Mouse (Mus musculus) adrenal gland (tissue): ENCODE measurements around the gene Lrrc75b.
"Not testable (repeated sequence)": the region's sequence is repeated elsewhere in the genome, so short reads cannot be mapped to it uniquely, and the experiment has no call there.

Source experiments
- intact Hi-C: fragments of 180-260 bp; cut with DNase I; formaldehyde crosslinking; loops from one replicate; pipeline ENCODE4 v1.15.1; 2025

The Lrrc75b gene

DNA sequence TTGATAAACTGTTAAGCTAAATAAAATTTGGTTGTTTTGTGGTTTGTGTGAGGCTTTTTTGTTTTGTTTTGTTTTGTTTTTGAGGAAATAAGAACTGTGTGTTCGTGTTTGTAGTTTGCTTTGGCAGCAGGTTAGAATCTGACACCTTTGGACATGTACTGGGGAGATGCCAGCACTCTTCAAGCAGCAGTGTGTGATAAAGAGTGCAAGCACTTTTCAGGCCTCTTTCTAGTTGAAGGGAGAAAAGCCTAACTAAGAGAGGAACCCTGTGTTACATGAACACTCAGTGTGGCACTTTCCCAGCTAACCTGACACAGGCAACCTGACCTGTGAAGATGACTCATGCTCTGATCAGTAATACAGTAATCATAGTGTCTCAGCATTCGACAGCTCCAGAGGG lies 24.7 kb downstream of the Lrrc75b start:
- intact Hi-C loops = no loop called here

- intact Hi-C loops = no loop called here
These were observed 25.2 kb downstream of the Lrrc75b start for GRCm38 (mm10) chr10:75534934-75535333.

GRCm38 (mm10) chr10:75534216-75534615 lies 25.9 kb downstream of the Lrrc75b start:
- intact Hi-C loops = no loop called here

DNA sequence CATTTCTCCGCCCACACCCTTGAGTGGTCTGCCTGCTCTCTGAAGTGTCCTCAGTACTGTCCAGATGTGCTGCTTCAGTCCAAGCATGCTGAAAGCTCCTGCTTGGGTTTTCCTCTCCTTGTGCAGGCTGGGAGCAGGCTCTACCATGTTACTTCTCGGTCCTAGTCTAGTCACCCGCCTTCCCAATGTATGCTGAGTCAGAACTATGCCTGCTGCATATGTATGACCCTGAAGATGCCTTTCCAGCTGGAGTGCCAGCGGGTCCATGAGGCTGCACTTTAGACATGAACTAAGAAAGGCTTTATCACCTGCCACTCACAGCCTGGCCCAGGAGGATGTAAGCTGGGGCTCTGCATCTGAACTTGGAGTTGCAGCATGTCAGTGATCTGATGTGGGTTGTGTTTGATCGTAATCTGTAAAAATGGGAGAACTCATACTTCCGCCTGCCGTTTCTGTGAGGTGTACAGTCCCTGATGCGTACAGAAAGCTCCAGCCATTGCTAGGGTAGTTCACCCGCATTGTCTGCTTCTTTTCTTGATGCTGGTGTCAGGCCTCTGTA lies 28.5 kb downstream of the Lrrc75b start:
- intact Hi-C loops = no loop called here

- intact Hi-C loops = no loop called here
These were observed 29.8 kb downstream of the Lrrc75b start for GRCm38 (mm10) chr10:75530322-75530721.

- intact Hi-C loops = not testable (repeated sequence)
These were observed 34.7 kb downstream of the Lrrc75b start for GRCm38 (mm10) chr10:75525450-75525849.

- intact Hi-C loops = no loop called here
These were observed 38.5 kb downstream of the Lrrc75b start for GRCm38 (mm10) chr10:75521643-75522042.

DNA sequence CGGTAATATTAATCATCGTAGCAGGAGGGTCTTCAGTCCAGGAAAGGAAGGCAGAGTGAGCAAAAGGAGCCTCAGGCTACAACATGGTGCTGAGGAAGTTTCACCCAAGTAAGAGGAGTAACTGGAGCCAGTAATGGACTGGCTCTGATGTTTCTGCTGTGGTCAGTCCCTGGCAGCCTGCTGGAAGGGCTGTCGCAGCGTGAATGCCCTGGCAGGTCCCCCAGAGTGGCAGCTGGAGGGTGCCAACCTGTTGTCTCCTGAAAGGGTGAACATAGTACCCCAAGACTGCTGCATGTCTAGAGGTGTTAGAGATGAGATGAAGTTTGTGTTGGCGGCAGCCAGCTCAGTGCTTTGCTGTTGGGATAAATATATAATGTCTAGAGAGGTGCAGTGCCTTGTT lies 39.5 kb downstream of the Lrrc75b start:
- intact Hi-C loops = no loop called here

- intact Hi-C loops = no loop called here
These were observed 42.4 kb downstream of the Lrrc75b start, which contains the start of gene Gucd1 for GRCm38 (mm10) chr10:75517758-75518143. Gucd1 (minus strand) TSS chr10:75517972.

DNA sequence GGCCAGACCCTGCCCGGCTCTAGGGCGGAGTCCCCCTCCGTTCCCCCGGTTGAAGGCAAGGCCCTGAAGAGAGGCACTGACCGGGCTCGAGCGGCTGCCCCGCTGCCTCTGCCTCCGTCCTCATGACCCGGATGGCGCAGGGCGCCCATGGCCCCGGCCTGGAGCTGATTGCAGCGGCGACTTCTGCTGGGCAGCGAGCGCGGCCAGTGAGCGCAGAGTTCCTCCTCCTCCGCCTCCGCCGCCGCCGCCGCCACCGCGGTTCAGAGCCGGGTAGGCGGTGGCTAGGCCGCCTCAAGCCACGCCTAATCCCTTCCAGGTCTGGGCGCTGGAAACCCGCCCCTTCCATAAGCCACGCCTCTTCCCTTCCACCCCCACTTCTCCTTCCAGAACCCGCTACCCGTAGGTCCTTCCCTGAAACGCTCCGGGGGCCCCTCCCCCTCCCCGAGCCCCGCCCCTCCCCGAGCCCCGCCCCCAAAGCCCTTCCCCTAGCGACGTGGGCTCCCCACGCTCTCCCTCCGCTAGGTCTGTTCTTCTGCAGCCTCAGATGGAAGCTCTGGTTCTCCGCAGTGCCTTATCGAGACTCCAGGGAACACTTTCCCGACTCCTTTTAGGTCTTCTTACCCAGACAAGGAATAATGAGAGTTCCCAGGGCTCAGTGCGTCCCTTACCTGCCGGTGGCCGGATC lies 42.9 kb downstream of the Lrrc75b start, which contains the start of gene Snrpd3:
Snrpd3 (plus strand) TSS at position 479 of the 685 bp plus-strand sequence.
- intact Hi-C loops = no loop called here

GRCm38 (mm10) chr10:75516724-75517072 lies 43.4 kb downstream of the Lrrc75b start:
- intact Hi-C loops = no loop called here

GRCm38 (mm10) chr10:75516038-75516723 lies 43.9 kb downstream of the Lrrc75b start:
- intact Hi-C loops = no loop called here

DNA sequence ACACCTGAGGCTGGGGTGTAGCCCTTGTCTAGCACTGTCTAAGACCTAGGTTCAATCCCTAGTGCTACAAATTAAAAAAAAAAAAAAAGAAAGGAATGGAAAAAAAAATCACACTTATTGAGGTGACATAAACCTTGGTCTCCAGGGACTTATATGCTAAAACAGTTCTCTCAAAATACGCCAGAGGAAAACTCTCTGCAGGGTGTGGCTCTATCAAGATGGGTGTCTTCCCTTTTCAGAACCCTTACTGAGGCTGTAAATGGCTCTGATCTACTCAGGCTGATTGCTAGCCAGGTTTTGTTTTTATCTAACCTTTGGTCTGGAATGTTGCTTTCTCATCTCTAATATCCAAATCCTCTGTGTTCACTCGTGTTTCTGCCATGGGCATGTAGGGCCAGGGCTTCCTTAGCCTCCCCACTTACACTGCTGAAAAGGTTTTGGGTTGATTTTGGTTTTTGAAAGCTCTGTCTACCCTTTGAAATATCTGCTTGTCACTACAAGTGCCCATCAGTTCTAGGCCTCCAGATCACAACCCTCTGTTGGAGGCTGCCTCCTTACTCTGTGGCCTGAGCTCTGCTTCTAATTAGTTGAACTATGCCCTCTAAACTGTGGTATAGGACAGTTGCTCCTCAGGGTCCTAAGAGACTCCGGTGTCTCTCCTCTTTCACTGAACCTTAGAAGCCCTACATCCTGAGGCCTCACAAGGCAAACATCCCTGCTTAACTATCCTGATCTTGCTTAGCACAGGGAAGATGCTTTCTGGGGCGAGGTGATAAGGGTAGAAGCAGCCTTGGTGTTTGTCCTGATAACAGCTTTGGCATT lies 44.7 kb downstream of the Lrrc75b start:
- intact Hi-C loops = no loop called here

DNA sequence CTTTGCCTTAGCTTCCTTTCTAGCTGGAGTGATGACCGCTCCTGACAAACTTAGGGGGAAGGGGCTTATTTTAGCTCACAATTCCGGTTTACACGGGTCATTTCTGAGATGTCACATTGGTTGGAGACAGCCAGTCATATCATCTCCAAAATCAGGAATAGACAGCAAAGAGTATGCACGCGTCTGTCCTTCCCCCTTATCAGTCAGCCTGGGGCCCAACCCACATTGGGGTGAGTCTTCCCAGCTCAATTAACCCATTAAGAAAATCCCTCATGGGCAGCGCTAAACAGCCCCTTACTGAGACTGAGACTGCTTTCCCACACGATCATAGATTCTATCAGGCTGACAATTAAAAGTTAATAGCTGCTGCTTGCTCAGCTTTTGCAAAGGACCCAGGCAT lies 45.8 kb downstream of the Lrrc75b start:
- intact Hi-C loops = no loop called here

- intact Hi-C loops = no loop called here
These were observed 46.6 kb downstream of the Lrrc75b start for GRCm38 (mm10) chr10:75513306-75514067.

GRCm38 (mm10) chr10:75512796-75513195 lies 47.3 kb downstream of the Lrrc75b start:
- intact Hi-C loops = no loop called here

DNA sequence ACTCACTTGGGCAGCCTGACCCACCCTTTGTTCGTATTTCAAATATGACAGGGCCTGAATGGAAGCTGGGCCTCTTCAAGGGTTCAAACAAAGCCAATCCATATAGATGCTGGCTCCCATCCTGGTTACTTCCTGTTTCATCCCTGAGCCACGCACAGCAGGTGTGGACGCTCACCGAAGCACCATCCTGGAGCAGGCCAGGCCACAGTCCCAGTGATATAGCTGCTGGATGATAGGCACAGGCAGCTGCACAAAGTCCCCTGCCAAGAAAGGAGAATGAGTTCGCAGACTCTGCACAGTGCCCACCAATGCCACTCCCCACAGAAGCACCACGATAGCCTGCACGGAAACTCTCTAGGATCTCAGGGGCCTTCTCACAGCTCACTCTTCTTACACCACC lies 48.2 kb downstream of the Lrrc75b start:
- intact Hi-C loops = no loop called here

DNA sequence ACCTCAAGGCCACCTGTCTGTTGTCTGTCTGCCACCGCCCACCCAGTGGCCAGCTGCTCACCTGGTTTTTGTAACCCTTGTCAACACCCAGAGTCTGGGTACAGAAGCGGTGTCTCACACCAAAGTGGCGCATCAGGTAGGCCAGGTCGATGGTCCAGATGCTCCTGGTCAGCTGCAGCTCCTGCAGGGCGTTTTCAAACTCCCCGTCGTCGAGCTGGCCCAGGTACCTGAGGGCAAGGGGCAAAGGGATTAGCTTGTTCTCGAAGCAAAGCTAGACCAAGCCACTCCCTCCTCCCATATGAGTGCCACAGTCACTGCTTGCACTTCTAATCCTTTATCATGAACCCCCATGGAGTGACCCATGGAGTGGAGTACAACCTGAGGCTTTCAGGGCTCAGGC lies 49.1 kb downstream of the Lrrc75b start:
- intact Hi-C loops = no loop called here

GRCm38 (mm10) chr10:75510446-75510845 lies 49.7 kb downstream of the Lrrc75b start:
- intact Hi-C loops = no loop called here

DNA sequence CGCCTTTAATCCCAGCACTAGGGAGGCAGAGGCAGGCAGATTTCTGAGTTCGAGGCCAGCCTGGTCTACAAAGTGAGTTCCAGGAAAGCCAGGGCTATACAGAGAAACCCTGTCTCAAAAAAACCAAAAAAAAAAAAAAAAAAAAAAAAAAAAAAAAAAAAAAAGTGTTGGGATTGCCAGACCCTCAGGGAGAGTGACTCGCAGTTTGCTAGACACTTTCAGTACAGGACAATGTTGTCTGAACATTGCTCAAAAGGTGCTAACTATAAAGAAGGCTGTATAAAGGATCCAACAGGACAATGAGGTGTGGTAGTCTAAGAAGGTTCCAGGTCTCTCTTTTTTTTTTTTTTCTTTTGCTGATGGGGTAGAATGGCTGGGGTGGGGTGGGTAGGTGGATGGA lies 54.2 kb downstream of the Lrrc75b start:
- intact Hi-C loops = not testable (repeated sequence)

DNA sequence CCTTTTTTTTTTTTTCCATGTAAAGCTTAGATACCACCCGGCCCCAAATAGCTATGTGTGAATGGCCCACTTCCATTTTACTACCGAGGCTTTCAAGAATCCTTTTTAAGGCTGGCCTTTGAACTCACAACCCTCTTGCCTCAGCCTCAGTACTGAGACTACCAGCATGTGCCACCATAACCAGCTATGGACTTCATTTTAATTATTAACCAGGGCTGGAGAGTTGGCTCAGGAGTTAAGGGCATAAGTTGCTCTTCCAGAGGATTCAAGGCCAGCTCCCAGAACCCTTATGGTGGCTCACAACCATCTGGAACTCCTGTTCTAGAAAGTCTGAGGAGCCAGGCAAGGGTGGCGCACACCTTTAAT lies 55.0 kb downstream of the Lrrc75b start:
- intact Hi-C loops = no loop called here
